Mouse (Mus musculus) hindbrain, embryonic 13.5 days (tissue): ENCODE measurements around the gene Ctdsp1. TPM values are rescaled to one million over a fixed set of nuclear protein-coding genes. Genes with fewer than 3 reads are reported as not detected.

Source experiments
- ATAC-seq: fragments of 200-750 bp; cut with Nextera tagmentation; 2 replicates; pipeline ENCODE4 v1.8.0; 2017; ENCODE audit warnings: moderate TSS enrichment; ENCODE audit not compliant: low FRiP score
- H3K27ac ChIP-seq: fragments of 300-500 bp; sonication (generic); 2 replicates; pipeline ENCODE4 v1.5.1; 2015; ENCODE audit warnings: inconsistent platforms, mild to moderate bottlenecking, moderate library complexity
- H3K27me3 ChIP-seq: fragments of 300-500 bp; sonication (generic); 2 replicates; pipeline ENCODE4 v1.6.1; 2015; ENCODE audit warnings: mild to moderate bottlenecking, inconsistent platforms
- H3K36me3 ChIP-seq: fragments of 300-500 bp; sonication (generic); 2 replicates; pipeline ENCODE4 v1.6.1; 2015; ENCODE audit warnings: mild to moderate bottlenecking, inconsistent platforms
- H3K4me1 ChIP-seq: fragments of 300-500 bp; sonication (generic); replicated peaks from 2 replicates; pipeline ENCODE4 v1.6.1; 2015; ENCODE audit warnings: inconsistent platforms
- H3K4me2 ChIP-seq: fragments of 300-500 bp; sonication (generic); 2 replicates; pipeline ENCODE4 v1.6.1; 2015; ENCODE audit warnings: inconsistent platforms, mild to moderate bottlenecking, moderate library complexity
- H3K4me3 ChIP-seq: fragments of 300-500 bp; sonication (generic); 2 replicates; pipeline ENCODE4 v1.5.1; 2015; ENCODE audit warnings: mild to moderate bottlenecking, inconsistent platforms
- H3K9ac ChIP-seq: fragments of 300-500 bp; sonication (generic); 2 replicates; pipeline ENCODE4 v1.6.1; 2015; ENCODE audit warnings: mild to moderate bottlenecking, inconsistent platforms
- H3K9me3 ChIP-seq: fragments of 300-500 bp; sonication (generic); 2 replicates; pipeline ENCODE4 v1.6.1; 2016; ENCODE audit warnings: inconsistent platforms
- WGBS: fragments of 180-500 bp; shearing (Covaris S2); methylation state at CpG from one replicate; pipeline ENCODE4 v1.1.7; 2015; 5-methylcytosine and 5-hydroxymethylcytosine counted together
- polyA plus RNA-seq: library from polyadenylated mRNA; unstranded; fragments of >200 nt; fragmentation: Nextera tagmentation; extraction: Ambion mirVana; gene quantifications from 2 replicates; pipeline ENCODE4 v1.2.1, GENCODE M21; 2015

Gene Ctdsp1
- polyA plus RNA-seq, 1 experiment from 2014 or later, result 19.8 TPM

- no peak overlapping the region for H3K4me2 ChIP-seq
- WGBS, result 69% methylated on average over 17 of the region's 17 CpGs
These were observed 28.7 kb upstream of the Ctdsp1 start for GRCm38 (mm10) chr1:74362325-74363229.

GRCm38 (mm10) chr1:74363437-74363836, 27.9 kb upstream of the Ctdsp1 start:
- Histone ChIP-seq H3K4me1 (peaks cover 10% of the 10 kb centered on the region), H3K9ac (no peak overlapping the region), H3K27me3 (peaks cover 4% of the 10 kb centered on the region; the same call in 1 of the 2 replicates), H3K4me3 (no peak overlapping the region), H3K36me3 (no peaks in the 10 kb centered on the region), H3K9me3 (no peaks in the 10 kb centered on the region), H3K27ac (no peak overlapping the region), H3K4me2 (no peak overlapping the region)
- no peak for ATAC-seq
- 79% methylated on average over 5 of the region's 5 CpGs for WGBS

More at GRCm38 (mm10) chr1:74362325-74363229, 28.7 kb upstream of the Ctdsp1 start:
- peaks cover 1% of the 10 kb centered on the region; the same call in 1 of the 2 replicates for H3K27me3 ChIP-seq
- H3K4me3 ChIP-seq, result no peak overlapping the region
- peak; percentile 67 for ATAC-seq
- H3K4me1 ChIP-seq, result peaks cover 3% of the 10 kb centered on the region; the same call in 1 of the 2 replicates
- H3K9me3 ChIP-seq, result no peaks in the 10 kb centered on the region
- no peak overlapping the region for H3K27ac ChIP-seq
- H3K9ac ChIP-seq, result no peak overlapping the region
- no peaks in the 10 kb centered on the region for H3K36me3 ChIP-seq

- Histone ChIP-seq H3K4me3 (no peak overlapping the region), H3K4me2 (no peak overlapping the region)
- no peak for ATAC-seq
These were observed 27.0 kb upstream of the Ctdsp1 start for GRCm38 (mm10) chr1:74364270-74364669.

GRCm38 (mm10) chr1:74367886-74368645, 23.2 kb upstream of the Ctdsp1 start:
- WGBS, result 23% methylated on average over 34 of the region's 34 CpGs
- H3K9ac ChIP-seq, result peak overlapping the region; percentile 63; the same call in 1 of the 2 replicates

More at GRCm38 (mm10) chr1:74364270-74364669, 27.0 kb upstream of the Ctdsp1 start:
- Histone ChIP-seq H3K27ac (no peak overlapping the region), H3K36me3 (no peaks in the 10 kb centered on the region), H3K4me1 (peaks cover 11% of the 10 kb centered on the region), H3K9me3 (no peaks in the 10 kb centered on the region), H3K27me3 (peaks cover 4% of the 10 kb centered on the region; the same call in 1 of the 2 replicates), H3K9ac (no peak overlapping the region)
- WGBS, result 77% methylated on average over 8 of the region's 8 CpGs

GRCm38 (mm10) chr1:74370040-74370439, 21.3 kb upstream of the Ctdsp1 start:
- ATAC-seq, result no peak
- Histone ChIP-seq H3K4me1 (peaks cover 8% of the 10 kb centered on the region), H3K4me2 (no peak overlapping the region), H3K9ac (no peak overlapping the region), H3K36me3 (no peaks in the 10 kb centered on the region), H3K4me3 (no peak overlapping the region), H3K27me3 (peaks cover 4% of the 10 kb centered on the region; the same call in 1 of the 2 replicates), H3K9me3 (no peaks in the 10 kb centered on the region), H3K27ac (no peak overlapping the region)
- 55% methylated on average over 4 of the region's 4 CpGs for WGBS

More at GRCm38 (mm10) chr1:74367886-74368645, 23.2 kb upstream of the Ctdsp1 start:
- H3K4me1 ChIP-seq, result peaks cover 8% of the 10 kb centered on the region
- peaks cover 4% of the 10 kb centered on the region; the same call in 1 of the 2 replicates for H3K27me3 ChIP-seq
- H3K4me2 ChIP-seq, result peak overlapping the region; percentile 57
- no peaks in the 10 kb centered on the region for H3K36me3 ChIP-seq
- ATAC-seq, result peak; percentile 66
- no peaks in the 10 kb centered on the region for H3K9me3 ChIP-seq
- H3K27ac ChIP-seq, result no peak overlapping the region
- peak overlapping the region; percentile 26 for H3K4me3 ChIP-seq

GRCm38 (mm10) chr1:74373372-74373771, 17.9 kb upstream of the Ctdsp1 start:
- Histone ChIP-seq H3K9ac (no peak overlapping the region), H3K4me3 (no peak overlapping the region), H3K4me2 (no peak overlapping the region), H3K4me1 (peaks cover 2% of the 10 kb centered on the region), H3K27me3 (0 out of 2 replicates have a peak, but pooled peaks cover 3% of the 10 kb centered on the region), H3K36me3 (no peaks in the 10 kb centered on the region), H3K9me3 (no peaks in the 10 kb centered on the region), H3K27ac (no peak overlapping the region)
- WGBS, result 81% methylated on average over 4 of the region's 4 CpGs
- no peak for ATAC-seq

GRCm38 (mm10) chr1:74374980-74375379, 16.3 kb upstream of the Ctdsp1 start, which contains the start of gene Slc11a1:
Slc11a1 (plus strand) TSS chr1:74375195.
- ATAC-seq, result no peak
- 75% methylated on average over 8 of the region's 8 CpGs for WGBS

GRCm38 (mm10) chr1:74375561-74375960, 15.7 kb upstream of the Ctdsp1 start:
- no peak overlapping the region for H3K9ac ChIP-seq
- no peak overlapping the region for H3K4me2 ChIP-seq
- H3K27ac ChIP-seq, result no peak overlapping the region; the same call in 1 of the 2 replicates
- no peak overlapping the region for H3K4me3 ChIP-seq
- H3K36me3 ChIP-seq, result no peaks in the 10 kb centered on the region
- WGBS, result 78% methylated on average over 10 of the region's 10 CpGs
- H3K9me3 ChIP-seq, result no peaks in the 10 kb centered on the region
- no peaks in the 10 kb centered on the region; the same call in 1 of the 2 replicates for H3K4me1 ChIP-seq
- no peak for ATAC-seq
- 0 out of 2 replicates have a peak, but pooled peaks cover 3% of the 10 kb centered on the region for H3K27me3 ChIP-seq

More at GRCm38 (mm10) chr1:74374980-74375379, 16.3 kb upstream of the Ctdsp1 start, which contains the start of gene Slc11a1:
- no peaks in the 10 kb centered on the region for H3K9me3 ChIP-seq
- no peak within 1 kb of the TSS for H3K4me2 ChIP-seq
- no peaks in the 10 kb centered on the region for H3K36me3 ChIP-seq
- no peaks in the 10 kb centered on the region; the same call in 1 of the 2 replicates for H3K4me1 ChIP-seq
- H3K27me3 ChIP-seq, result 0 out of 2 replicates have a peak, but pooled peaks cover 3% of the 10 kb centered on the region
- H3K9ac ChIP-seq, result no peak within 1 kb of the TSS
- no peak within 1 kb of the TSS for H3K4me3 ChIP-seq
- H3K27ac ChIP-seq, result no peak within 1 kb of the TSS; the same call in 1 of the 2 replicates

- Histone ChIP-seq H3K9me3 (no peaks in the 10 kb centered on the region), H3K9ac (no peak overlapping the region), H3K4me3 (no peak overlapping the region), H3K36me3 (no peaks in the 10 kb centered on the region), H3K27ac (no peak overlapping the region), H3K4me1 (no peaks in the 10 kb centered on the region; the same call in 1 of the 2 replicates), H3K27me3 (0 out of 2 replicates have a peak, but pooled peaks cover 3% of the 10 kb centered on the region), H3K4me2 (no peak overlapping the region)
- 81% methylated on average over 4 of the region's 4 CpGs for WGBS
- ATAC-seq, result no peak
These were observed 14.9 kb upstream of the Ctdsp1 start for GRCm38 (mm10) chr1:74376396-74376795.

- no peak overlapping the region for H3K4me2 ChIP-seq
- H3K36me3 ChIP-seq, result no peaks in the 10 kb centered on the region
- no peaks in the 10 kb centered on the region for H3K9me3 ChIP-seq
- 89% methylated on average over 7 of the region's 7 CpGs for WGBS
- no peaks in the 10 kb centered on the region; the same call in 1 of the 2 replicates for H3K4me1 ChIP-seq
- H3K27me3 ChIP-seq, result 0 out of 2 replicates have a peak, but pooled peaks cover 3% of the 10 kb centered on the region
- ATAC-seq, result no peak
- no peak overlapping the region for H3K27ac ChIP-seq
- H3K4me3 ChIP-seq, result no peak overlapping the region
- H3K9ac ChIP-seq, result no peak overlapping the region
These were observed 12.2 kb upstream of the Ctdsp1 start for GRCm38 (mm10) chr1:74379058-74379504.

GRCm38 (mm10) chr1:74380484-74380883, 10.8 kb upstream of the Ctdsp1 start:
- 0 out of 2 replicates have a peak, but pooled peaks cover 3% of the 10 kb centered on the region for H3K27me3 ChIP-seq
- no peak overlapping the region for H3K4me3 ChIP-seq
- no peak for ATAC-seq
- no peak overlapping the region for H3K27ac ChIP-seq
- H3K9ac ChIP-seq, result no peak overlapping the region
- no peaks in the 10 kb centered on the region for H3K9me3 ChIP-seq
- no peak overlapping the region for H3K4me2 ChIP-seq
- no peaks in the 10 kb centered on the region; the same call in 1 of the 2 replicates for H3K4me1 ChIP-seq
- no peaks in the 10 kb centered on the region for H3K36me3 ChIP-seq
- 92% methylated on average over 5 of the region's 5 CpGs for WGBS
